Mouse (Mus musculus): ENCODE data around the gene Mindy4b-ps.

Gene Mindy4b-ps

DNA sequence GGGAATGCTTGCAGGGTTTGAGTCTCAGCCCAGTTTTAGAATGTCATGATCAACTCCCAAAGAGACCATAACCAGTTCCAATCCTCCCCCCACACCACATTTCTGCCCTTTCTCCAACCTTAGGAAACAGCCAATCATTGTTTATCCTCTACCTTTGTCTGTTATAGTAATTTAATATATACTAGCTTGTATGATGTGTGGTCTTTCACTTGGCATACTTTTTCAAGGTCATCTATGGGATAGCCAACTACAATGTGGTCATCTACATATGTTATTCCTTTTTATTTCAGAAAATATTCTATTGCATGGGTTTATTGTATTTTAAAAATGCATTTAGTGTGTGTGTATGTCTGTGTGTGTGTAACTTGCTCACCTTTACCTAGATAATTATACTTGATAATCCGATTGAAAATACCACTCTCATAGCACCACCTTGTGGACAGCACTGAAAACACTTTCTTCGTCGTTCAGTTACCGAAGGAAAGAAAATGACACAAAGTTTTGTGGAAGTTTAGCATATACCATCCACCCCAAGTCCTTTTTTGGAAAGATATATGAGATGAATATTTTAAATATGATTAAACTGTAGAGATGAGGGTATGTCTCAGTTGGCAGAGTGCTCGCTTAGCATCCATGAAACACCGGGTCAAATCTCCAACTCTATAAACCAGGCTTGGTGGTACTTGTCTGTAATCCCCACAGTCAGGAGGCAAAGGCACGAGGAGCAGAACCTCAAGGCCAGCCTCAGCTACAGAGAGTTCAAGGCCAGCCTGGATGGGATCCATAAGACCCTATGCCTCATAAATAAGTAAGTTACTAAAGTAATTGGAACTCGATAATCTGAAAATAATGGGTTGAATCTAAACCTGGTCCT, 37.7 kb downstream of the Mindy4b-ps start:
- DNase-seq (ENCODE audit: low spot score), result no peak

DNA sequence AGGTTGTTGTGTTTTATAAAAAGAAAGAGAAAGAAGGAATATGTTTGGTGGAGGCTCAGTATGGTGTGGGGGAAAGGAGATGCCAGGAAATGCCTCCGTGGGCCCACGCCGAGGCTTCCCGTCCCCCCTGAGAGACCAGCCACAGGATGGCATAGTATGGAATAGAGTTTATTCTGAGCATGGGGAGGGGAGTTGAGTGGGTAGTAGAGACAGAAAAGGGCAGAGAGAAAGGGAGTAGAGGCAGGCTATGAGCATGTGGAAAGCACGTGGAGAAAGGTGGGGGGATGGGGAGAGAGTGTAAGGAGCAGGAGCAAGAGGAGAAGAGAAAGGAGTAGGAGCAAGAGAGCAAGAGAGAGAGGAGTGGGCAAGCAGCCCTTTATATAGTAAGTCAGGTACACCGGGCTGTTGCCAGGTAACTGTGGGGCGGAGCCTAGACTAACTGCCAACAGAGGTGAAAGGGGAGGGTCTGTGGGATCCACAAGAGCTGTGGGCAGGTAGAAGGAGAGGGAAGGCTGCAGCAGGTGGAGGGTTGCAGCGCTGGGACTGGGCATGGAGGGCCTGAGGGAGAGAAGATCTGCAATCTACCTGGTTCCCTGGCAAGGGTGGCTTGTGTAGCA, 38.4 kb downstream of the Mindy4b-ps start:
- peak; percentile 8 for DNase-seq (ENCODE audit: low spot score)

DNA sequence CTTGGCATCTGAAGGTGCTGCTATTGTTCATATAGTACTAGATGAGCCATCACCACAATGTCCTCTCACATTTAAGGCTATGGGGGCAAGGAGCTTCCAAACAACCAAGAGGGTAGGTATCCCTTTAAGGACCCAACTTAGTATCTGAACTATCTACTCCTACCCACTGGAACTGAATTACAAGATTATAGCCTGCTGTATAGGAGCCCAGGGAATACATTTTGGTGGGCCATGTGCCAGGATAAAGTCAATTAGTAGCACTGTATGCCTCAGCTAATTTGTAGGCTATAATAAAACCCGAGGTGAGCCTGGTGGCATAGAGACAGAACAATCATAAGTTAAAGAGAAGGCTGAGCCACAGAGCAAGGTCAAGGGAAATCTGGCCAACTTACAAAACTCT, 65.7 kb downstream of the Mindy4b-ps start:
- DNase-seq (ENCODE audit: low spot score), result no peak

DNA sequence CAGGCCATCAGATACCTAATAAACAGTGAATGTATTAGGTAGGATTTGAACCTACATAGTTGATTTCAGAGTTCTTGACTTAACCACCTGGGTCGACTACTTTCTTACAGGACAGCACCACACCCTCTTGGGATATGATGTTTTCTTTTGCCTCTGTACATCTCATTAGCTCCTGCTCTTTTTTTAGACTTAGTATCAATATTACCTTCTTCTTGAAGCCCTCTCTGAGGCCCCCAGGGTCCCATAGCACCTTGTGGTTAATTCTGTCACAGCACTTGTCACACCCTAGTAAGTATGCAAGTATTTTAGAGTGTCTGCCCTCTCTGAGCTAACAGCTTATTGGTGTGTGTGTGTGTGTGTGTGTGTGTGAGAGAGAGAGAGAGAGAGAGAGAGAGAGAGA, 66.3 kb downstream of the Mindy4b-ps start:
- no peak for DNase-seq (ENCODE audit: low spot score)

DNA sequence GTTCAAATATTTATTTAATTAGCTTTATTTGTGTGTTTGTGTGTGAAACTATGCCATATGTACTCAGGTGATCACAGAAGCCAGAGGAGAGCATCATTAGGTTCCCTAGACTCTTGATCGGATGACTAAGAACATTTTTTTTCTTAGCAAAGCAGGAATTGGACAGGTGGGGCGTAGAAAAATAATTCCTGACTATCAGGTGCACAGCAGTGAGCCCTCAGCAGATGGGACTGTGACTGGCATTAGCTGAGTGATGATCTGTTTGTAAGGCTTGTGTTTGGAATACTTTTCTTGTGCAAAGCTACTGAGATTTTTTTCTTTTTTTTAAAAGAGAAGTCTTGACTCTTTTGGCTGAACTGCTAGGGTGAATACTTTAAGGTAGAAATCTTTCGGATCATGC, 67.8 kb downstream of the Mindy4b-ps start:
- DNase-seq (ENCODE audit: low spot score), result no peak

DNA sequence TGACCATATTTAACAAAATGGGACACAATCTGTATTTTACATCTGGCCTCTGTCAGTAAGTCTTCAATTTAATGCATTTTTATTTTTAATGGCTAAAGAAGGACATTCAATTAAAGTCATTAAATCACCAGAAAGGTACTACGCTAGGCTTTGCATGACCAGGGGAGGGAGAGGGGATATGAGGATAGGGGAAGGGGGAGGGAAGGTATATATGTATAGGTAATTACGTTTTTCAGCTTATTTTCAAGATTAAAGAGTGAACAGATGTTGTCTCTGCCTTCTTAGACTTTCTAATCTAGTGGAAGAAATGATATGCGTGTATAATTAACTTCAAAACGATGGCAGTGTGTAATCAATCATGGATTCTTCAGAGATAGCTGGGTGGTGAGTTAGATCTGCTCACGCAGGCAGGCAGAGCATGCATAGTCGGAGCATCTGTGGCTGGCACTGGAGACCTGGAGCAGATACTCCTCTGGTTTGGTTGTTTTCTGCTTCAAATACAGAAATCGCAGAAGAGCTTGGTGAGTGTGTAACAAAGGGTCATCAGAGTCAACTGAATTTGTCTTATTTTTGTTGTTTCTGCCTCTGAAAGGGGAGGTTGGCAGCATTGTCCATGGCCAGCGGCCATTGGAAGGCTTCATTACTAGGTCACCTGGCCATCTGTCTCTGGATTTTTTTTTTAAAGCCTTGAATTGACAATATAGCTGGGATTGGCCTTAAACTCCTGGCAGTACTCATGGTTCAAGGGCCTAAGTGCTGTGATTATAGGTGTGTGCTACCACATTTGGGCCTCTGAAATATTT, 70.1 kb downstream of the Mindy4b-ps start:
- no peak for DNase-seq (ENCODE audit: low spot score)

DNA sequence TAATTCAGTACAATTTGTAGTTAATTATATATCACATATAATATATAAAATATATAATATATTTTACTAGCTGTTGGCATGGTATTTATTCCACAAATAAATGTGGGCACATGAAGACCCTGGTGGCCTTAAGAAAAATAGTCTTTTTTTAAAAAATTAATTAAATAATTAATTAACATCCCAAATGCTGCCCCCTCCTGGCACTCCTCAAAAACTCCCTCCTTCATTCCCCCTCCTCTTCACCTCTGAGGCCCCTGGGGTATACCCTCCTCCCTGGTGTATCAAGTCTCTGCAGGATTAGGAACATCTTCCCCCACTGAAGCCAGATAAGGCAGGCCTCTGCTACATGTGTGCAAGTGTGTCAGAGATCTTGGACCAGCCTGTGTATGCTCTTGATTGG, 73.4 kb downstream of the Mindy4b-ps start:
- no peak for DNase-seq (ENCODE audit: low spot score)

DNA sequence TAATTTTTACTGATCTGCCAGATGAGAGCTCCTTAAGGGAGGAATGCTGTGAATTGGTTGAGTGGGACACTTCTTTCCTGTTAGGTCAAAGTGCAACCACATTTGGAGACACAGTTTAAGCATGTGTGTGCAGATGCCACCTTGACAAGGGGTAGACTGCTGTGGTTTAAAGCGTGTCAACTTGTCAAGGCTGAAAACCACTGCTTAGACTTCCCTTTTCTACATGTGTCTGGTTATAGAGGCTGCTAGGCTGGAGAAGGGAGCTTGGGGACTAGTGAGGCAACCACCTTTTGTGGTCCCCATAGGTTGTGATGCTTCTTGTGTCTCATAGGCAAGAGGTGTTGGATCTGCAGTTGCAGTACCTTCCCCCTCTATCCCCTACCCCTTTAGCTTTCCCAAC, 74.2 kb downstream of the Mindy4b-ps start:
- no peak for DNase-seq (ENCODE audit: low spot score)

DNA sequence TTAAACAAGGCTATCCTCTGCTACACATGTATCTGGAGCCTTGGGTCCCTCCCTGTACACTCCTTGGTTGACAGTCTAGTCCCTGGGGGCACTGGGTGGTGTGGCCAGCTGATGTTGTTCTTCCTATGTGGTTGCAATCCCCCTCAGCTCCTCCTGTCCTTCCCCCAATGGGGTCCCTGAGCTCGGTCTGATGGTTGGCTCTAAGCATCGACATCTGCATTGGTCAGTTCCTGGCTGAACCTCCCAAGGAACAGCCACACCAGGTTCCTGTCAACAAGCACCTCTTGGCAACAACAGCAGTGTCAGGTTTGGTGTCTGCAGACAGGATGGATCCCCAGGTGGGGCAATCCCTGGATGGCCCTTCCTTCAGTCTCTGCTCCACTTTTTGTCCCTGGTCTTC, 82.6 kb downstream of the Mindy4b-ps start:
- DNase-seq (ENCODE audit: low spot score), result no peak
